Mouse (Mus musculus) forelimb bud, embryonic 11.5 days (tissue): Measurements from ENCODE around the gene Tsc22d3.
"Not testable (repeated sequence)": the region's sequence is repeated elsewhere in the genome, so short reads cannot be mapped to it uniquely, and the experiment has no call there.

Source experiments
- DNase-seq: peaks from one replicate; pipeline ENCODE4 v3.0.0-alpha.2; 2012; ENCODE audit warnings: low read depth, low spot score

Tsc22d3 gene

GRCm38 (mm10) chrX:140531356-140531755, 69.1 kb downstream of the Tsc22d3 start:
- no peak for DNase-seq

GRCm38 (mm10) chrX:140530632-140531031, 69.8 kb downstream of the Tsc22d3 start:
- no peak for DNase-seq

GRCm38 (mm10) chrX:140529074-140529561, 71.3 kb downstream of the Tsc22d3 start:
- no peak for DNase-seq

GRCm38 (mm10) chrX:140527231-140527630, 73.2 kb downstream of the Tsc22d3 start:
- no peak for DNase-seq

GRCm38 (mm10) chrX:140526253-140526618, 74.2 kb downstream of the Tsc22d3 start:
- no peak for DNase-seq

DNA sequence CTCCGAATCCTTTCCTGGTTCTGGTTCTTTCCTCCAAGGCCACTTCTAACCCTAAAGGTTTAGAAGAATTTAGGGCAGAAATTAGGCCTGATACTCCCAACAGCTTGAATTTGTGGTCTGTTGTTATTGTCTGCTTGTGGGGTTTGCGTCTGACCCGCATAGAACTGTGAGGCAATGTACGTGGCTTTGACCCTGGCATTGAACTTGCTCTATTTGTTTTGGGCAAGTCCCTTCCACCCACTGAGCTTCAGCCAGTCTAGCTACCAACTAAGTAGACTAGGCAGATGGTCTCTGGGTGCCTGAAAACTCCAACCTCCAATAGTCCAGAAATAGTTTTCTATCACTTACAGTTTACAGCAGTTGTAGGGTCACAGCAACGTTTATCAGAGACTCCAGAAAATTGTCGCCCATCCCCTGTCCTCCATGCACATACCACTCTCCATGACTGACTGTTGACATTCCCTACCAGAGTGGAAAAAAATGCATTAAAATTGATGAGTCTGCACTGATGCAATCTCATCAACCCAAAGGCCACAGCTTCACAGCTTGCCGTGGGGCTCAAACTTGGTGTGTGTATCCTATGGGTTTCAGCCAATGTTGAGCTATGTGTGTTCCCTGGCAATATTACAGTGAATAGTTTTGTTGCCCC, 74.7 kb downstream of the Tsc22d3 start:
- DNase-seq: no peak

DNA sequence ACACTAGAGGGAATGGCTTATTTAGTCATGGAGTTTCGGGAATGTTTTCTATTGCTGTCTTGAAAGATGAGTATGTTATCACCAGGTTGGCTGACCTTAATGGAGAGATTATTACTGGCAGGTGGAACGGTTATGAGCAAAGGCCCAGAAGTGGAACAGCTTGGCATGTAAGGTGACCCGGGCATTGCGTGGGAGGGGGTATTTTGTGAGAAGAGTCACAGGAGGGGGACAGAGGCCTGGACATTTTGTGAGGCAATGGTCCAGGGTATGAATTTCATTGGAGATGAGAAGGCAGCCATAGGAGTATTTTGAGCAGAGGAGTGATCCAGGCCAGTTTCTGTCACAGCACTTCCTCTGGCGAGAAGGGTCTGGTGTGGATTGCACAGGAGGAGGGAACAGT, 76.2 kb downstream of the Tsc22d3 start:
- DNase-seq: no peak

GRCm38 (mm10) chrX:140522071-140522765, 78.2 kb downstream of the Tsc22d3 start:
- DNase-seq: no peak

- DNase-seq: peak; percentile 72
These were observed 80.0 kb downstream of the Tsc22d3 start for GRCm38 (mm10) chrX:140520146-140521102.

GRCm38 (mm10) chrX:140518351-140518750, 82.1 kb downstream of the Tsc22d3 start:
- no peak for DNase-seq

DNA sequence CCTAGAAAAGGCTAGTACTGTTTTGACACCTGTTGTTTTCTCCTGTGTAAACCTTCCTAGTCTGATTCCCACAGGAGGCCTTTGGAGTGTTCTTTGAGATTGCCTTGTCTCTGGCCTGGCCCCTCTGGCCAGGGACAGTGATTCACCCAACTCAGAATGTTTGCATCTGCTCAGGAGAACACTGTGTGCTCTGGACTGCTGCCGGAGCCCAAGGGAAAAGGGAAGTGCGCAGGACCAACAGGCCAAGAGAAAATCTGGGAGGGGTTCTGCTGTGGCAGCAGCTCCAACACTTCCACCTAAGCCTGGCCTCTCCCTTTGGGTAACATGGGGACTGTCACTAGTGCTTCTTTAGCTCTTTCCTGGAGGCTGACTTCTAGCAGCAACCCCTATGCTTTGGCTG, 87.1 kb downstream of the Tsc22d3 start:
- no peak for DNase-seq

- no peak for DNase-seq
These were observed 88.5 kb downstream of the Tsc22d3 start for GRCm38 (mm10) chrX:140511687-140512651.

DNA sequence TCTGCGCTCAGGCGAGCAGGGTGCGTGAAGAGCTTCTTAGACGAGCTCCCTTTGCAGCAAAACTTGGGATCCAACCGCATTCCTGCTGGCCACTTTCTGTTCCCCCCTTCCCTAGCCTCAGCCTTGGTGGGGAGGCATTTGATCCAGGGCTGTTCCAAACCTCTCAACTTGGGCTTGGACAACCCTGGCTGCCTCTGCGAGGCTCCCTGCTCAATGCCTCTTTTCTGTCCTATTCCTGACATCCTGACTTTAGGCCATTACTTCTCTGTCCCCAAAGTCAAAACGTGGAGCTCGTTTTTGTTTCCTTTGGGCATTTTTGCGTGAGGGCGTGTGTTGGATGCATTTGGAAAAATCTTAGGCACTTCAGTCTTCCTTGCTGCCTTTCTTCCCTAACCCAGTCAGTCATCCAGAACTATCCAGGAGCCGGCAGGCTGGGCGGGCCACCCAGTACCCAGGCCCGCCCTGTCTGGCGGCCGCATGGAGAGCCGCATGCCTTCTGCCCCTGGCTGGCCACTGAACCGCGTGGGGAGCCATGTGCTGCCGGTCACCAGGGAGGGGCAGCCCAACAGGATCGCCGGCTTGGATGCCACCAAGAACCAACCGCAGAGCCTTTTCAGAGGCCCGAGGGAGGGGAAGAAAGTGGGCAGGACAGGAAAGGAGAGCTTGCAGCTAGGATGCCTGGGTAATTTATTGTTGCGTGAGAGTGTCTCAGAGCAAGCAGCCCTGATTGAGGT, 89.6 kb downstream of the Tsc22d3 start:
- no peak for DNase-seq

- no peak for DNase-seq
These were observed 90.6 kb downstream of the Tsc22d3 start for GRCm38 (mm10) chrX:140509817-140510216.

GRCm38 (mm10) chrX:140508791-140509190, 91.7 kb downstream of the Tsc22d3 start:
- DNase-seq: not testable (repeated sequence)

GRCm38 (mm10) chrX:140507377-140507776, 93.1 kb downstream of the Tsc22d3 start:
- no peak for DNase-seq

GRCm38 (mm10) chrX:140506436-140507180, 93.9 kb downstream of the Tsc22d3 start:
- DNase-seq: no peak

GRCm38 (mm10) chrX:140505497-140506238, 94.8 kb downstream of the Tsc22d3 start:
- DNase-seq: no peak

GRCm38 (mm10) chrX:140503905-140504304, 96.6 kb downstream of the Tsc22d3 start:
- DNase-seq: peak; percentile 61
